Mouse (Mus musculus) midbrain, embryonic 16.5 days (tissue): Measurements from ENCODE around the gene Pmm2. TPM values are rescaled to one million over a fixed set of nuclear protein-coding genes. Genes with fewer than 3 reads are reported as not detected.
A peak's percentile ranks its signal among the peaks of the same experiment; 100 is the strongest.

Source experiments
- ATAC-seq: fragments of 200-750 bp; cut with Nextera tagmentation; 2 replicates; pipeline ENCODE4 v1.8.0; 2017; ENCODE audit warnings: moderate TSS enrichment
- H3K27ac ChIP-seq: fragments of 300-500 bp; sonication (generic); 2 replicates; pipeline ENCODE4 v1.5.1; 2014; ENCODE audit warnings: mild to moderate bottlenecking, low read length, mixed read lengths
- H3K27me3 ChIP-seq: fragments of 300-500 bp; sonication (generic); 2 replicates; pipeline ENCODE4 v1.6.1; 2014; ENCODE audit warnings: low read depth, low read length, mixed read lengths; ENCODE audit not compliant: control insufficient read depth, insufficient read depth
- H3K36me3 ChIP-seq: fragments of 300-500 bp; sonication (generic); 2 replicates; pipeline ENCODE4 v1.6.1; 2014; ENCODE audit warnings: mild to moderate bottlenecking, low read length, moderate library complexity, mixed read lengths; ENCODE audit not compliant: control insufficient read depth, insufficient read depth
- H3K4me1 ChIP-seq: fragments of 300-500 bp; sonication (generic); 2 replicates; pipeline ENCODE4 v1.6.1; 2014; ENCODE audit warnings: mild to moderate bottlenecking, low read length, mixed read lengths; ENCODE audit not compliant: control insufficient read depth, insufficient read depth
- H3K4me2 ChIP-seq: fragments of 300-500 bp; sonication (generic); 2 replicates; pipeline ENCODE4 v1.6.1; 2014; ENCODE audit warnings: mild to moderate bottlenecking, low read length, mixed read lengths
- H3K4me3 ChIP-seq: fragments of 300-500 bp; sonication (generic); 2 replicates; pipeline ENCODE4 v1.5.1; 2014; ENCODE audit warnings: low read depth, mild to moderate bottlenecking, low read length, moderate library complexity, mixed read lengths
- H3K9ac ChIP-seq: fragments of 300-500 bp; sonication (generic); 2 replicates; pipeline ENCODE4 v1.6.1; 2014; ENCODE audit warnings: low read depth, low read length, mixed read lengths
- H3K9me3 ChIP-seq: fragments of 300-500 bp; sonication (generic); replicated peaks from 2 replicates; pipeline ENCODE4 v1.6.1; 2014; ENCODE audit warnings: mild to moderate bottlenecking, low read length, mixed read lengths; ENCODE audit not compliant: control insufficient read depth, poor library complexity, severe bottlenecking
- WGBS: fragments of 180-500 bp; shearing (Covaris S2); extraction: QIAGEN DNeasy Blood & Tissue Kit; methylation state at CpG from one replicate; pipeline ENCODE4 v1.1.7; 2014; 5-methylcytosine and 5-hydroxymethylcytosine counted together
- polyA plus RNA-seq: library from polyadenylated mRNA; unstranded; fragments of >200 nt; fragmentation: Nextera tagmentation; extraction: Ambion mirVana; gene quantifications from 2 replicates; pipeline ENCODE4 v1.2.1, GENCODE M21; 2015

Pmm2 gene
- polyA plus RNA-seq, 1 experiment from 2014 or later: 33.7 TPM

GRCm38 (mm10) chr16:8665367-8665766, 27.9 kb downstream of the Pmm2 start:
- no peak overlapping the region for H3K9ac ChIP-seq
- H3K36me3 ChIP-seq: peaks cover 9% of the 10 kb centered on the region; the same call in 1 of the 2 replicates
- H3K4me2 ChIP-seq: no peak overlapping the region
- no peak for ATAC-seq
- H3K27ac ChIP-seq: no peak overlapping the region
- no peaks in the 10 kb centered on the region for H3K9me3 ChIP-seq
- no peak overlapping the region for H3K4me3 ChIP-seq
- H3K4me1 ChIP-seq: peaks cover 34% of the 10 kb centered on the region
- no peaks in the 10 kb centered on the region for H3K27me3 ChIP-seq
- WGBS: 87% methylated on average over 5 of the region's 5 CpGs

DNA sequence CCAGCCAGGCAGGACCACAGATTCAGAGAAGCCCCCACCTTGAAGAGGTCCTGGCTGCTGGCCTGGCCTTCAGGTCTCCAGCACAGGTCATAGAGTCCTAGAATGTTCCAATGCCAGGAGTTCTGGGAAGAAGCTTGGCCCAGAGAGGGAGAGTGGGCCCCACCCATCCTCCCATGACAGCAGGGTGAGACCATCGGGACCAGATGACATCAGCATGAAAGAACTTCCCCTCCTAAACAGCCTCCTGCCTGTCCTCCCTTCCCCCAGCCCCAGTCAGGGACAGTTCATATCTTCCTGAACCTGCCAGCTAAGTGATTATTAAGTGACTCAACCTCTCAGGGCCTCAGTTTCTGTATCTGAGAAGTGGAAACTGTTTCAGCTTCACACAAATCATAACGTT, 29.0 kb downstream of the Pmm2 start:
- H3K4me3 ChIP-seq: no peak overlapping the region
- peaks cover 38% of the 10 kb centered on the region for H3K4me1 ChIP-seq
- no peaks in the 10 kb centered on the region for H3K27me3 ChIP-seq
- no peak for ATAC-seq
- no peak overlapping the region for H3K27ac ChIP-seq
- no peaks in the 10 kb centered on the region for H3K9me3 ChIP-seq
- no peak overlapping the region for H3K9ac ChIP-seq
- 0 out of 2 replicates have a peak, but pooled peaks cover 5% of the 10 kb centered on the region for H3K36me3 ChIP-seq
- H3K4me2 ChIP-seq: no peak overlapping the region
- 75% methylated on average over 2 of the region's 2 CpGs for whole genome bisulfite sequencing

DNA sequence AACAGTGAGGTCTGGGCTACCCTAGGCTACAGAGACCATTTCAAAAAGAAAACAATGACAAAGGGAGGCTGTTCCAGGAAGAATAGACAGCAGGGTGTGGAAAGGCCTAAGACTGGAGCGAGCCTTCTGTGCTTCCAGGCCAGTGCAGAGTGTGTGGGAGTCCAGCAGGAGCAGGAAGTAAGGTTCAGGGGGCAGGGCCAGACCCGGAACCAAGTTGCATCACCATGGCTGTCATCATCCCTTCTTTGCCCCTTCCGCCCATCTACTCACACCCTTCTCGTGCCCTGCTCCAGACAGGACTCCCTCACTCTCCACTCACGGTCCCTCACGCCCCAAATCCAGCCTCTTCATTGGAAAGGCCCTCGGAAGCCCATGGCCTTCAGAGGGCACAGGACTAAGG, 29.8 kb downstream of the Pmm2 start:
- Histone ChIP-seq H3K4me3 (no peak overlapping the region), H3K9me3 (no peaks in the 10 kb centered on the region), H3K36me3 (no peaks in the 10 kb centered on the region), H3K9ac (no peak overlapping the region), H3K4me1 (peaks cover 38% of the 10 kb centered on the region), H3K27ac (no peak overlapping the region), H3K27me3 (no peaks in the 10 kb centered on the region), H3K4me2 (no peak overlapping the region)
- ATAC-seq: no peak
- 81% methylated on average over 7 of the region's 7 CpGs for WGBS

DNA sequence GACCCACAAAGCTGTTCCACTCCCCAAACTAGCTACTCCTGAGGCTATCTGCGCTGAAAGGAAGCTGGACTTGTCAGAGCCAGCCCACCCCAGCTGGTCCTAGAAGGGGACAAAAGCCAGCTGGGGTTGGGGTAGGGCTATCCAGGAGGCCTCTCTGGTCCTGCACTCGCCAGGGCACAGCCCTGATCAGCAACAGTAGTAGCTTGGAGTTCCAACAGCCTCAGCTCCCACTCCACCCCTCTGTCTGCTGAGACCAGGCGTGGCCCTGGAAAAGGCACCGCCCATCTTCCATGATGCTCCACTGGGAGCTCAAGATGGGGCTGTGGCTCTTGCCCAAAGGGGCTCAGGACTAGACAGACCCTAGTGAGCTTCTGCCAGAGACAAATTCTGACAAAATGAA, 30.3 kb downstream of the Pmm2 start:
- no peak overlapping the region for H3K9ac ChIP-seq

DNA sequence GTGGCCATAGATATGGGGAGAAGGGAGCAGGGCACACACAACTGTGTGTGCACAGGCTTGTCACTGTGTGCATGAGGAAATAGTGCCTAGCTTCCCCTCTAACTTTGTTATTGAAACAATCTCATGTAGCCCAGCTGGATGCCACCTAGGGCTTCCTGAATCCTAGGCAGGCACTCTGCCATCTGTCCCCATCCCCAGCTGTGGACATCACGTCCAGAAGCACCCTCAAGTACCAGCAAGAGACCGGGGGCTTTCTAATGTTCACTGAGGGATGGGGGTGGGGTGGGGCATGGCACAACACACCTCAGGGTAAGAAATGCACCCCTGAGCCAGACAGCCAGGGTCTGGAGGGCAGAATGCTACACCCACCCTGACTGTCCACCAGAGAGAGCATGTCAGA, 30.9 kb downstream of the Pmm2 start:
- H3K4me2 ChIP-seq: peak overlapping the region; percentile 3; the same call in 1 of the 2 replicates
- H3K36me3 ChIP-seq: no peaks in the 10 kb centered on the region
- no peak overlapping the region for H3K4me3 ChIP-seq
- no peak overlapping the region for H3K27ac ChIP-seq
- no peaks in the 10 kb centered on the region for H3K27me3 ChIP-seq
- H3K4me1 ChIP-seq: peaks cover 41% of the 10 kb centered on the region
- peak overlapping the region; percentile 80 for H3K9ac ChIP-seq
- 66% methylated on average over 2 of the region's 2 CpGs for WGBS
- ATAC-seq: no peak
- H3K9me3 ChIP-seq: no peaks in the 10 kb centered on the region

More for the DNA sequence above, 30.3 kb downstream of the Pmm2 start:
- no peak overlapping the region for H3K27ac ChIP-seq
- no peaks in the 10 kb centered on the region for H3K36me3 ChIP-seq
- WGBS: 80% methylated on average over 4 of the region's 4 CpGs
- ATAC-seq: no peak
- no peaks in the 10 kb centered on the region for H3K27me3 ChIP-seq
- peaks cover 41% of the 10 kb centered on the region for H3K4me1 ChIP-seq
- H3K4me2 ChIP-seq: no peak overlapping the region; the same call in 1 of the 2 replicates
- H3K9me3 ChIP-seq: no peaks in the 10 kb centered on the region
- H3K4me3 ChIP-seq: no peak overlapping the region

DNA sequence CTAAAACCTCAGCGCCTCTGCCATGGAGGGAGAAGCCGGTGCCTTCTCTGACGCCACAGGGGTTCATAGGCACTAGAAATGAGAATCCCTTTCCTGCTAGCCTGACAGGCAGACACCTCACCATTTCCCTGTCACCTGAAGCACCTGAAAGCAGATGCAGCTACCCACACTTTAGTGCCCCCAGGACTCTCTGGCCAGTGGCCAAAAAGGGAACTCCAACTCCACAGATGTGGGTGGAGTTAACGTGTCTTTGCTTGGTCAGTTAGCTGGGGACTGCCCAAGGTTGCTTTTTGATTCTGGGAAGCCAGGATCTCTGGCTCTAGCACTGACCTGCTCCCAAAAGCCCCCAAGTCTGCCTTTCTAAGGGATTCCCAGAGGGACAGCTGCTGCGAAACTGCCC, 32.0 kb downstream of the Pmm2 start:
- Histone ChIP-seq H3K27ac (peak overlapping the region; percentile 66), H3K4me1 (peaks cover 40% of the 10 kb centered on the region), H3K36me3 (no peaks in the 10 kb centered on the region), H3K9ac (peak overlapping the region; percentile 80), H3K27me3 (no peaks in the 10 kb centered on the region), H3K4me3 (peak overlapping the region; percentile 83), H3K9me3 (no peaks in the 10 kb centered on the region), H3K4me2 (peak overlapping the region; percentile 84)
- no peak for ATAC-seq
- 44% methylated on average over 5 of the region's 5 CpGs for WGBS

GRCm38 (mm10) chr16:8670041-8671035, 32.9 kb downstream of the Pmm2 start:
- peak; percentile 9; the same call in 1 of the 2 replicates for ATAC-seq
- Histone ChIP-seq H3K9ac (peak overlapping the region; percentile 80), H3K4me3 (peak overlapping the region; percentile 83), H3K36me3 (no peaks in the 10 kb centered on the region), H3K27me3 (no peaks in the 10 kb centered on the region), H3K27ac (peak overlapping the region; percentile 66), H3K9me3 (no peaks in the 10 kb centered on the region), H3K4me1 (peaks cover 38% of the 10 kb centered on the region), H3K4me2 (peak overlapping the region; percentile 84)
- WGBS: under 1% methylated on average over 15 of the region's 15 CpGs

- Histone ChIP-seq H3K4me1 (peaks cover 38% of the 10 kb centered on the region), H3K27me3 (no peaks in the 10 kb centered on the region), H3K27ac (peak within 1 kb of the TSS; percentile 74), H3K4me3 (peak within 1 kb of the TSS; percentile 83), H3K9ac (peak within 1 kb of the TSS; percentile 80), H3K4me2 (peak within 1 kb of the TSS; percentile 84), H3K9me3 (no peaks in the 10 kb centered on the region), H3K36me3 (no peaks in the 10 kb centered on the region)
- 0% methylated on average over 67 of the region's 67 CpGs for WGBS
- peak; percentile 90 for ATAC-seq
Observed at GRCm38 (mm10) chr16:8671551-8672349, 34.3 kb downstream of the Pmm2 start, which contains the start of gene Carhsp1. Gene Carhsp1, minus strand, starts transcription at chr16:8672155.
